Mouse (Mus musculus) cerebellum, adult 9-10 months (tissue): ENCODE results near the gene Zfp945.
"Not testable (repeated sequence)": the region's sequence is repeated elsewhere in the genome, so short reads cannot be mapped to it uniquely, and the experiment has no call there.

ENCODE experiments used
- DNase-seq: peaks from one replicate; pipeline ENCODE4 v3.0.0; 2022

The Zfp945 gene

DNA sequence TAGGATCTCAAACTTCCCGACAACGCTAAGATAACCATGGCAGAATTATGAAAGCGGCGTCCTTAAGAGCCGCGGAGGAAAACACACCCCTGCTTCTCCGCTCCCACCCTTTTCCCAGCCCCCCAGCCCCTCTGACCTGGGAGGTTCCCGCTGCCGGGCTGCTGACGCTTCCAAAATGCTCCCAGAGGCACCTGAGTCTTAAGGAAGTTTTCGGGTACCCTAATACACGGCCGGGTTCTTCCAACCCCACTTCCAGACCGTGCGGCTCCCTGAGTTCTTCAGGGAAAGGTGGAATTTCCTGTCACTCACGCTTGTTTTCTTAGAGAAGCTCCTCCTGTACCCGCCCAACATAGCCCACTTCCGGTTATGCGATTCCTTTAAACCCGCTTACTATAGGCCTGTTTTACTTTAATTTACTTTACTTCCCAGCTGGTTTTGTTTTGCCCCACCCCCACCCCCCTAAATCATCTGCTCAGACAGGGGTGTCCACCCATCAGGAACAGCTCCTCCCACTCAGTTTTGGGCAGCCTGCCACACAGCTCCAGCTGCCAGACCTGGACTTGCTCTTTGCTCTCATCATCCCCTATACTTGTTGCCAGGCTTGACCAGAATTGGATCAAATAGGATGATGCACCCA, at the start of gene Zfp945:
Gene Zfp945 (minus strand): TSS at position 290 of the 637 bp plus-strand sequence.
- peak; percentile 45 for DNase-seq

DNA sequence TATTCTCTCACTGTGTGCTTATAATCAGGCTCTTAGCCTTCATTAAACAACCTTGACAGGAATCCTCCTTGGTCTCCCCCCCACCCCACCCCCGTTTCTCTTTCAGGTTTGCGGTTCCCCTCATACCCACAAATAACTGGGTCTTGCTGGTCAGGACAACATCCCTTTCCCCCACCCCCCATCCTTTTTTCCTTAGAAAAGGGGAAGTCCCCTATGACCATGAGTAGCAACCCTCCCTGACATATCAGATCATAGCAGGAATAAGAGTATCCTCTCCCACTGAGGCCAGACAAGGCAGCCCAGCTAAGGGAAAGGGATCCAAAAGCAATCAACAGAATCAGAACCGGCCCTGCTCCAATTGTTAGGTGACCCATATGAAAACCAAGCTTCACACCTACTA, 21.4 kb upstream of the Zfp945 start:
- DNase-seq, result no peak

DNA sequence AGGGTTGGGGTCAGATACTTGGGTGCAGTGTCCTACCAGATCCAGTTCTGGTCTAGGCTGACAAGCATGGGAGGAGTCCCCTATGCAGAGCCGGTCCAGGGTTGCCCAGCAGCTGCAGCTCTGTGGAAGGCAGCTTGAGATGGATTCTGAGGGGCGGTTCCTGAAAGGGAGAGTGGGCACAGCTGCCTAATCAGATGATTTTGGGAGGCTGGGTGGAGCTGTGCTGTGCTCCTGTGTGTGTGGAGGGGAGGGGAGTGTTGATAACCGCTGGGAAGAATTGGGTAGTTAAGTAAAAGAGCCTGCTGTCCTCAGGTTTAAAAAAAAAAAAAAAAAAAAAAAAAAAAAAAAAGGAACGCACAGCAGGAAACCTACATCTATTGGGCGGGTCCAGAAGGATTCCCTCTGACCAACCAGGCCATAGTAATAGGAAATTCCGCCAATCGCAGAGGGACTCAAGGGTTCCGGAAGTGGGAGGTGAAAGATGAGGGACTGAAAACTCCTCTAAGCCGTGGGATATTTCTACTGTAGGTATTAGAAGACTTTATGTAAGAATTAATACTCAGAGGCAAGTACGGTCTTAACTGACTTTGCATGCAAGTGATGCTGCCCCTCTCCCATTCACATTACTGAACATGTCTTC, 17.2 kb upstream of the Zfp945 start:
- no peak for DNase-seq

DNA sequence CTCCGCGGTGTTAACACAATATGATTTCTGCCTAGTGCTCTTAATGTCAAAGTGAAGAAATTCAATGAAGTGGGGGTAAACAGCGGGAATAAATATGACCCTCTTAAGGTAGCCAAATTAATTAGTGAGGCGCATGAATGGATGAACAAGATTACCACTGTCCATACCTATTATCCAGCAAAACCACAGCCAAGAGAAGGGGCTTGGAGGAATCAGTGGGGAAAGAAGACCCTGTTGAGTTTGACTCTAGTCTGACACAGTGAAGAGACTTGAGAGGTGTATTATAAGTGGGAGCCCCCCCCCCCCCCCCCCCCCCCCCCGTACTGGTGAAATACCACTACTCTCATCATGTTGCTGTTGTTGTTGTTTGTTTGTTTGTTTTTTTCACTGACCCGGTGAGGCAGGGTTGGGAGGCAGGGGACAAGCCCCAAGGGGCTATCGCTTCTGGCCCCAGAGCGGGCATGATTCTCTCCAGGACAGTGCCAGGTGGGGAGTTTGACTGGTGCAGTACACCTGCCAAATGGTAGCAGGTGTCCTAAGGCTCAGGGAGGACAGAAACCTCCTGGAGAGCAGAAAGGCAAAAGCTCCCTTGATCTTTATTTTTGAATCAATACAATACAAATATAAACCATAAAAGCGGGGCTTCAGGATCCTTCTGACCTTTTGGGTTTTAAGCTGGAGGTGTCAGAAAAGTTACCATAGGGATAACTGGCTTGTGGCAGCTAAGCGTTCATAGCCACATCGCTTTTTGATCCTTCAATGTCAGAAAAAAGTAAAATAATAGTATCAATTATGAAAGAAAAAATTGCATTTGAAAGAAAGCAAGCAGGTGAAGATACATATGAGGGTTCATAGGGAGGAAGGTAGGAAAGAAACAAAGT, 10.7 kb upstream of the Zfp945 start:
- no peak for DNase-seq

DNA sequence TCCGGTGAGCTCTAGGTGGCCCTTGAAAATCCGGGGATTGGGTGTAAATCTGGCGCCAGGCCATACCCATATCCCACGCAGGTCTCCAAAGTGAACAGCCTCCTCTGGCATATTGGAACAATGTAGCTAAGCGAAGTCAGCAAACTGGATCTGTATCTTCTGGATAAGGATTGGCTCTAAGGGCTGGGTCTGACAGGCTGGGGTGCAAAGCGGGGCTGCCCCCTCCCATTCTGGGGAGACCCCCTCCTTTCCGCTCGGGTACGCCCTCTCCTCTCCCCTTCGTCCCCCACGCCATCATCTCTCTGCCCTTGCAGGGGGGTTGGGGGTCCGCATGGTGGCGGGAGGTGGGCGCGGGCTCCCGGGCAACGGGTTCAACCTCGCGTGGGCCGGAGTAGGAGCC, 9.4 kb upstream of the Zfp945 start:
- DNase-seq, result no peak

DNA sequence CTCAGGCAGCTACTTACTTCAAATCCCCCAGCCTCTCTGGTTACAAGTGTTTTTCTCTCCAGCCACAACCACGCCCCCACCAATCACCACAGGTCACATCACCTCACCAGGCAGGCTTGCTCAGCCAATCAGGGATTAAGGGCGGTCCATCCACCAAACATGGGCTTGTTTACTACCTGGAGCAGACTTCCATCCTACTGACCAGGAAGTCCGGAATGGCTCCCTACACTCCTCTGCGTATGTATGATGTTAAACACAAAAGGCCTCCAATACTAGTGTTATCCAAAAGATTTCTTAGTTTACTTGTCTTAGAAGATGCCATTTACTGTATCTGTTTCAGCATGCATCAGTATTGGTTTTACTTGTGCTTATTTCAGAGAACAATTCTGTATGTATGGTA, 8.6 kb upstream of the Zfp945 start:
- not testable (repeated sequence) for DNase-seq

DNA sequence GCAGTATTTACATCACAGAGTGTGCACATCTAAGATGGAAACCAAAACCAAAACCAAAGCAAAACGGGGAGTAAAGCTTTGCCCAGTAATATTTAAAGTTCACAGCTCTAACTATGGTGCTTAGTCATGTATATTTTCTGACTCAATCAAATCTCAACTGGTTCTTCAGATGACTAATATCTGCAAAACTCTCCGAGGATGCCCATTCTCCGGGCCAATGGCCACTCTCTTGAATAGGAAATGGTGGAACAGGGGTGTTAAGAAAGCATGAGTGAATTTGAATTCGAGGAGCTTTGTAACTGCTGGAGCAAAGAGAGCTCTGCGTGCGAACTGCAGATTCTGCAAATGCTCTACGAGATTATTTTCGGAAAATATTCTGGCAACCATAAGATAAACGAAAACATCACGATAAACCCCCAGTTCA, 501 bp downstream of the Zfp945 start:
- DNase-seq, result peak; percentile 3

DNA sequence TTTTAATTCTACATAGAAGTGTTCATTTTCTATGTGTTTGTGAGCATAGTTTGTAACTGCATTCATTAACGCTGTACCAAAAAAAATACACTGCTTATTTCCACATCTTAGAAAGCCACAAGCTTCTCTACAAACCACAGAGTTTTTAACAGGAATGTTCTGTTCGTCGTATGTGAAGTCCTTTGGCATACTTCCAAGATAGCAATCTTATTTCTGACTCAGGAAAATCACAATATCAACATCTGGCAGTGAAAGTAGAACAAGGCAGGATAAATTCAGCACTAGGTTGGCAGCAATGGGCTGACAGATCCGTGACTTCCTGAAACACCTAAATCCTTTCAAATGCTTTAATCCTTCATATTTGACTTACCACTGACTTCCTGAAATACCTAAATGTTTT, 45.8 kb downstream of the Zfp945 start:
- DNase-seq, result no peak

DNA sequence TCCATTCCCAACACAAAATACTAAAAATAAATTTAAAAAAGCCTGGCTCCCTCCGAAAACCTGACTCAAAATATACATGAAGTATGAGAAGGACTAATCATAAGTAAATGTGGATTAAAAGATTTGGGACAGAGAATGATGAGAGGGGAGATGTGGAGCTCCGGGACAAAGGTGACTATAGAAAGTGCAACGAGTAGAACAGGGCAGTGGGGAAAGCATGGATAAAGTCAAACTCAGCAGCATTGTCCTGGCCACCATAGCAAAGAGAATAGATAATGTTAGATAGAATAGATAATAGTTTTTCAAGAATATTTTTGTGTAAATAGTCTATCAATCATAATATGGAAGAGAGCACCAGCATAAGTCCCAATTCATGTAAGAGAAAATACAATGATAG, 48.7 kb downstream of the Zfp945 start:
- no peak for DNase-seq

DNA sequence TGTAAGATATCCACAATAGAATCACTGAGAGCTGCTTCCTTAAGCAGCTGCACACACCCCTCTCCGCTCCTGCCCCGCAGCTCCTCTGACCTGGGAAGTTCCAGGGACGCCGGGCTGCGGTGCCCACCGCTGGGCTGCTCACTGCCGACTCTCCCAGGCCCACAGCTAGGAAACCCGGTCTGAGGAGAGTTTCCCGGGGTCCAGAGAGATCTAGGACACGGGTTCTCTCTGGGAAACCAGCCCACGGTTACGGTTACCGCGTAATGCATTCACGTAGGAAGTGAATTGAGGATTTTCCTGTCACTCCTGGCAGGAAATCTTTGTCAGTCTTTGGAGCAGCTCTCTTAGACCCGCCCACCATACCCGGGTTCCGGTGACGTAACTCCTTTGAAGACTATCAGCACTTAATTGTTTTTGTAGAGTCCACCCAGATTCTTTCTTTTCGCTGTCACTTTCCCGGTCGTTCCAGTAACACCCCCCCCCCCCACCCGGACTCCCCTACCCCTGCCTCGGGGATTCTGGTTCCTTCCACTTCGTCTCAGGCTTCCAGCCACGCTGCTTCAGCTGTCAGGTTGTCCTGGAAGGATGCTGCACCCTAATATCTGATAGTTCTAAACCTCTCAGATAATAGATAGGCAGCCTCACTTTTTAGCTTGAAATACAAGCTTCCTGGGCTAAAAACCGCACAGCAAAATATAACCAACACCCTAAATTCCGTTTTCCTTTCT, 49.3 kb downstream of the Zfp945 start:
- DNase-seq, result peak; percentile 75

DNA sequence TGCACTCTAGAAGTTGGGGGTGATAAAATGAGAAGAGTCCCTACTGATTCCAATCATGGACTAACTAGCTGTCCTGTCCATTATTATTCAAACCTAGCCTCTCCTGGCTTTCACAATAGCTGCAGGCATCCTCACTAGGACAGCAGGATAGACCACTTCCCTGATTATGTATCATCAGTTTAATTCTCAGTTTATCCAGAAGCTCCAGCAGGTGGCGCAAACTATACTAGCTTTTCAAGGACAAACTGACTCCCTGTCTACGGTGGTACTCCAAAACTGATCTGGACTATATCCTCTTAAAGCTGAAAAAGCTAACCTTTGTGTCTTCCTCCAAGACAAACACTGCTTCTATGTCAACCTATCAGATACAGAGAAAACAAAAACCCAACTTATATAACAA, 67.2 kb downstream of the Zfp945 start:
- DNase-seq, result no peak
